Comparison of ENCODE assay signal across 32 mouse cellular contexts in the genomic region with DNA sequence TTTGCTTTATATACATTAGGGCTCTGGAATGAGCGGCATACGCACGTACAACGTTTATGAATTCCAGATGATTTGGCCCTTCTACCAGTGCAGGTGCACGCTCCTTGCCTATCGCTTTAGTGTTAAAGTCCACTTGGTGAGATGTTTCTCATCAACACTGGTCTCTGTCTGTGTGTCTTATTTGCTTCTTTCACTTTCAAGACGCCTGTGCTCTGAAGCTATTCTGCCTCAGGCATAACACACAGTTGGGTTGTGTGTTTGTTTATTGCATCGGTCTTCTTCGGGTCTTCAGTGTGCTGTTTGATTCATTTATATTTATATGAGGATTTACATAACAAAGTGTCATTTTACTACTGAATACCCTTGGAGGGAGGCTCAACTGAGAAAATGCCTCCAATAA. TPM values are rescaled to one million over a fixed set of nuclear protein-coding genes. Genes with fewer than 3 reads are reported as not detected.
DNase-seq lines count a peak whose midpoint lies in the region; ATAC-seq lines count a peak whose summit lies in the region.
"Had no signal": no experiment of that assay in that cellular context is flagged by ENCODE, and none has a peak within 500 bp of the region (broad histone marks: within the 10 kb centered on the region; RNA-seq: fewer than 3 reads in every experiment).

No protein-coding gene starts in this region.

- H3K4me2 ChIP-seq in limb, embryonic 13.5 days (replicated peaks), result peak overlapping the region; percentile 9; the same call in 1 of the 2 replicates
- no peak overlapping the region for H3K4me2 ChIP-seq in embryonic facial prominence, embryonic 14.5 days (ENCODE audit: low read depth, low read length)
- H3K4me2 ChIP-seq in hindbrain, embryonic 13.5 days, result no peak overlapping the region
- H3K4me2 ChIP-seq: embryonic facial prominence, embryonic 12.5 days; heart, embryonic 12.5 days; limb, embryonic 15.5 days; liver, embryonic 15.5 days; lung, embryonic 14.5 days; midbrain, embryonic 12.5 days; neural tube, embryonic 12.5 days had no signal

- H3K9ac ChIP-seq in limb, embryonic 13.5 days, result no peak overlapping the region
- H3K9ac ChIP-seq in embryonic facial prominence, embryonic 14.5 days (ENCODE audit: low read depth, low read length), result no peak overlapping the region
- no peak overlapping the region for H3K9ac ChIP-seq in hindbrain, embryonic 13.5 days
- H3K9ac ChIP-seq: embryonic facial prominence, embryonic 12.5 days; heart, embryonic 12.5 days; limb, embryonic 15.5 days; liver, embryonic 15.5 days; lung, embryonic 14.5 days; midbrain, embryonic 12.5 days; neural tube, embryonic 12.5 days had no signal

- H3K4me1 ChIP-seq in limb, embryonic 13.5 days, result peaks cover 7% of the 10 kb centered on the region
- 0 out of 2 replicates have a peak, but pooled peaks cover 3% of the 10 kb centered on the region for H3K4me1 ChIP-seq in limb, embryonic 10.5 days
- H3K4me1 ChIP-seq in embryonic facial prominence, embryonic 14.5 days (ENCODE audit: control insufficient read depth, insufficient read depth, low read length), result no peaks in the 10 kb centered on the region
- no peaks in the 10 kb centered on the region for H3K4me1 ChIP-seq in hindbrain, embryonic 13.5 days (replicated peaks)
- H3K4me1 ChIP-seq: embryonic facial prominence, embryonic 12.5 days; heart, embryonic 12.5 days; hindbrain, embryonic 10.5 days; limb, embryonic 15.5 days; midbrain, embryonic 12.5 days; neural tube, embryonic 12.5 days had no signal

- no peaks in the 10 kb centered on the region for H3K27me3 ChIP-seq in limb, embryonic 13.5 days
- no peaks in the 10 kb centered on the region for H3K27me3 ChIP-seq in limb, embryonic 10.5 days (ENCODE audit: low read depth, poor library complexity, severe bottlenecking)
- H3K27me3 ChIP-seq in embryonic facial prominence, embryonic 14.5 days (replicated peaks; ENCODE audit: control insufficient read depth, insufficient read depth, low read length), result no peaks in the 10 kb centered on the region
- H3K27me3 ChIP-seq in hindbrain, embryonic 13.5 days, result no peaks in the 10 kb centered on the region
- H3K27me3 ChIP-seq: embryonic facial prominence, embryonic 12.5 days; heart, embryonic 12.5 days; limb, embryonic 15.5 days; liver, embryonic 15.5 days; midbrain, embryonic 12.5 days; neural tube, embryonic 12.5 days had no signal

- no peaks in the 10 kb centered on the region for H3K36me3 ChIP-seq in limb, embryonic 13.5 days
- no peaks in the 10 kb centered on the region for H3K36me3 ChIP-seq in limb, embryonic 10.5 days
- H3K36me3 ChIP-seq in embryonic facial prominence, embryonic 14.5 days (ENCODE audit: control insufficient read depth, insufficient read depth, low read length), result no peaks in the 10 kb centered on the region
- no peaks in the 10 kb centered on the region for H3K36me3 ChIP-seq in hindbrain, embryonic 13.5 days
- H3K36me3 ChIP-seq: embryonic facial prominence, embryonic 12.5 days; heart, embryonic 12.5 days; hindbrain, embryonic 10.5 days; limb, embryonic 15.5 days; liver, embryonic 15.5 days; midbrain, embryonic 12.5 days; neural tube, embryonic 12.5 days had no signal

- no peak overlapping the region for H3K4me3 ChIP-seq in limb, embryonic 13.5 days
- H3K4me3 ChIP-seq in limb, embryonic 10.5 days, result no peak overlapping the region
- no peak overlapping the region for H3K4me3 ChIP-seq in embryonic facial prominence, embryonic 14.5 days (ENCODE audit: low read depth, low read length)
- no peak overlapping the region for H3K4me3 ChIP-seq in hindbrain, embryonic 13.5 days
- H3K4me3 ChIP-seq: embryonic facial prominence, embryonic 12.5 days; erythroblast, embryonic 14.5 days; heart, adult 2 months; heart, embryonic 12.5 days; hindbrain, embryonic 10.5 days; limb, embryonic 15.5 days; liver, embryonic 15.5 days; midbrain, embryonic 12.5 days; myocyte; neural tube, embryonic 12.5 days had no signal

- H3K9me3 ChIP-seq in limb, embryonic 13.5 days, result no peaks in the 10 kb centered on the region
- H3K9me3 ChIP-seq in limb, embryonic 10.5 days (replicated peaks), result no peaks in the 10 kb centered on the region
- no peaks in the 10 kb centered on the region for H3K9me3 ChIP-seq in embryonic facial prominence, embryonic 14.5 days (ENCODE audit: control insufficient read depth, low read length)
- no peaks in the 10 kb centered on the region for H3K9me3 ChIP-seq in hindbrain, embryonic 13.5 days
- H3K9me3 ChIP-seq: embryonic facial prominence, embryonic 12.5 days; heart, embryonic 12.5 days; hindbrain, embryonic 10.5 days; limb, embryonic 15.5 days; liver, embryonic 15.5 days; midbrain, embryonic 12.5 days; neural tube, embryonic 12.5 days had no signal

- 64% methylated on average over 9 of the region's 9 CpGs for WGBS in limb, embryonic 13.5 days
- WGBS in limb, embryonic 10.5 days, result 89% methylated on average over 9 of the region's 9 CpGs
- 69% methylated on average over 9 of the region's 9 CpGs for WGBS in embryonic facial prominence, embryonic 14.5 days
- WGBS in hindbrain, embryonic 13.5 days, result 92% methylated on average over 9 of the region's 9 CpGs

- no peak for DNase-seq in limb, embryonic 10.5 days (ENCODE audit: low spot score)
- peak; percentile 31 for DNase-seq in embryonic facial prominence, embryonic 14.5 days (ENCODE audit: low spot score)
- DNase-seq in layer of hippocampus, adult 11-12 months (ENCODE audit: low spot score), result no peak
- DNase-seq in ovary, postnatal 14 days (ENCODE audit: low spot score), result no peak
- DNase-seq: adrenal gland, adult 2 months; adrenal gland, postnatal 36 days; cerebellum, adult 18-20 months; cerebellum, postnatal 14 days; heart, adult 2 months; kidney, adult 11 months; kidney, postnatal 14 days; lung, embryonic 14.5 days; lung, postnatal 14 days; right cerebral cortex, postnatal 4 days; thymus, adult 18-20 months; thymus, postnatal 36 days had no signal

- ATAC-seq in limb, embryonic 13.5 days (ENCODE audit: low FRiP score, low read depth), result no peak
- ATAC-seq in embryonic facial prominence, embryonic 14.5 days (ENCODE audit: low read depth), result 0 out of 2 replicates have a peak, but pooled peaks have one; percentile 47
- ATAC-seq in megakaryocyte, adult 5-6 weeks (ENCODE audit: poor library complexity, severe bottlenecking), result 0 out of 2 replicates have a peak, but pooled peaks have one; percentile 46
- no peak for ATAC-seq in hindbrain, embryonic 13.5 days (ENCODE audit: low FRiP score)
- ATAC-seq: activated CD4-positive, CD25-positive, alpha-beta regulatory T cell, adult 4 months; CD4-positive, CD25-positive, alpha-beta regulatory T cell, adult 4 months; forebrain, embryonic 16.5 days; hindbrain, embryonic 16.5 days had no signal

- no peak overlapping the region for H3K27ac ChIP-seq in limb, embryonic 13.5 days
- no peak overlapping the region for H3K27ac ChIP-seq in limb, embryonic 10.5 days
- H3K27ac ChIP-seq in embryonic facial prominence, embryonic 14.5 days (replicated peaks; ENCODE audit: low read depth, low read length), result no peak overlapping the region
- no peak overlapping the region for H3K27ac ChIP-seq in hindbrain, embryonic 13.5 days
- H3K27ac ChIP-seq: heart, adult 2 months; hindbrain, embryonic 10.5 days; limb, embryonic 15.5 days; liver, embryonic 15.5 days; midbrain, embryonic 12.5 days; neural tube, embryonic 12.5 days had no signal

RNA-seq across cellular contexts. Expression of gene Gramd1c, which starts 36.3 kb away (rescaled TPM):
- 6.6 and 7.0 TPM in 2 replicates for polyA plus RNA-seq in limb, embryonic 13.5 days (2015; fragmentation: Nextera tagmentation; extraction: Ambion mirVana)
- polyA plus RNA-seq in limb, embryonic 10.5 days (2016; fragmentation: Nextera tagmentation; extraction: Ambion mirVana), result 3.4 and 6.3 TPM in 2 replicates
- 7.7 and 8.2 TPM in 2 replicates for polyA plus RNA-seq in embryonic facial prominence, embryonic 14.5 days (2014; fragmentation: Nextera tagmentation; extraction: Ambion mirVana)
- 0.21 and 0.74 TPM in 2 replicates for total RNA-seq in megakaryocyte, adult 5-6 weeks (2015)
- 0.40 and 0.89 TPM in 2 replicates for total RNA-seq in megakaryocyte, adult 5-6 weeks (2017)
- polyA plus RNA-seq in hindbrain, embryonic 13.5 days (2015; fragmentation: Nextera tagmentation; extraction: Ambion mirVana), result 2.9 and 3.9 TPM in 2 replicates
- polyA plus RNA-seq: erythroblast, embryonic 14.5 days had no signal

RNA-seq across cellular contexts. Expression of gene Zdhhc23, which starts 47.2 kb away (rescaled TPM):
- polyA plus RNA-seq in limb, embryonic 13.5 days (2015; fragmentation: Nextera tagmentation; extraction: Ambion mirVana), result 0.62 and 0.70 TPM in 2 replicates
- 1.1 and 1.2 TPM in 2 replicates for polyA plus RNA-seq in limb, embryonic 10.5 days (2016; fragmentation: Nextera tagmentation; extraction: Ambion mirVana)
- 0.71 and 1.2 TPM in 2 replicates for polyA plus RNA-seq in embryonic facial prominence, embryonic 14.5 days (2014; fragmentation: Nextera tagmentation; extraction: Ambion mirVana)
- 0.91 and 0.98 TPM in 2 replicates for total RNA-seq in megakaryocyte, adult 5-6 weeks (2015)
- 0.41 and 1.5 TPM in 2 replicates for total RNA-seq in megakaryocyte, adult 5-6 weeks (2017)
- polyA plus RNA-seq in hindbrain, embryonic 13.5 days (2015; fragmentation: Nextera tagmentation; extraction: Ambion mirVana), result 1.7 and 1.8 TPM in 2 replicates
- polyA plus RNA-seq: myocyte had no signal

Comparison
In these comparisons a context has a peak if more than half of its experiments do, and no peak if none do; other contexts are left out.
1. ATAC-seq: peak in embryonic facial prominence, embryonic 14.5 days (single experiment) and megakaryocyte, adult 5-6 weeks (single experiment); none in limb, embryonic 13.5 days (single experiment) and hindbrain, embryonic 13.5 days (single experiment).